Mouse (Mus musculus) lung, postnatal 0 days (tissue): ENCODE measurements around the gene Fam71e2.

Experiments
- CTCF ChIP-seq: IDR thresholded peaks from 2 replicates; pipeline ENCODE4 v1.5.1; 2016; ENCODE audit warnings: antibody characterized with exemption, mild to moderate bottlenecking
- EP300 ChIP-seq: IDR thresholded peaks from 2 replicates; pipeline ENCODE4 v1.6.1; 2016; ENCODE audit warnings: antibody characterized with exemption, mild to moderate bottlenecking, control low read depth

DNA sequence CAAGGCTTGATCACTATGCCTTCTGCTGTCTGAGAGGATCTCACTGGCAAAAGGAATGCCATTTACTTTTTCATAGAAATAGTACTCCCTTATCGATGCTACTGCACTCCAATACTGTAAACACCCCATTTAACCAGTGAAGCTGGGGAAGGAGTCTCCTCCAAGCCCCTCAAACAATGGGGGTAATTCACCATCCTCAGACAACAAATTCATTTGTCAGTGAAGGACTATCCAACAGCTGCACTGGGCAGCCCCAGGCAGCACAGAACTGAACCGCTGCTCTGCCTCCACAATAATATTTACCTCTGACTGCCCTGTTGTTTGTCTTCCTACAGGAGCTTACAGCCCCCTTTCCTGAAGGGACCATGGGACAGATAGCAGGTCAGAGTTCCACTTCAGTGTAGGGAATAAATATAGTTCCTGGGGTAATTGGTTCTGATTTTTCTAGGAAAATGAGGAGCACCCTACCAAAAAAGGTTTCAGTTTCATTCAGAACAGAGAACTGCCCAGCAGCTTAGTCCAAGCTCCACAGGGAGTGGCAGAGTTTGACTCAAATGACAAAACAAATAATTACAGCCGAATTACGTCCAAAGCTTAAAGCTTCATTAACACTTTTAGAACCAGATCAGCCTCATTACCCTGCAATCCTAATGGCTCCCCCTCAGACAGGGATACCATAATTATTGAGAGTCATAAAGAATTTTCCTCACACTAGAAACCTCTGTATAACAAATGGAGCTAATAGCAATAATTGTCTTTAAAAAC lies 6.0 kb downstream of the Fam71e2 start:
- TF ChIP-seq CTCF (no peak), EP300 (no peak)
